Mouse (Mus musculus) forebrain, embryonic 15.5 days (tissue): ENCODE data around the gene St13. TPM values are rescaled to one million over a fixed set of nuclear protein-coding genes. Genes with fewer than 3 reads are reported as not detected.

Experiments
- polyA plus RNA-seq: library from polyadenylated mRNA; unstranded; fragments of >200 nt; fragmentation: Nextera tagmentation; extraction: Ambion mirVana; gene quantifications from 2 replicates; pipeline ENCODE4 v1.2.1, GENCODE M21; 2015

St13 gene
- polyA plus RNA-seq, 1 experiment from 2014 or later, result 207 TPM

Other genes starting within 250 kb of the St13 start
- gene Mrtfa, start 209.3 kb downstream of the St13 start, polyA plus RNA-seq, result 24.1 and 25.1 TPM in 2 replicates
- 1.2 and 1.8 TPM in 2 replicates for gene Mchr1, start 164.6 kb downstream of the St13 start, polyA plus RNA-seq
- gene Slc25a17, start 39.3 kb downstream of the St13 start, polyA plus RNA-seq, result 133 and 139 TPM in 2 replicates
- gene Xpnpep3, start 61 bp upstream of the St13 start, polyA plus RNA-seq, result 8.6 and 10.1 TPM in 2 replicates
- 1.5 and 1.7 TPM in 2 replicates for gene Dnajb7, start 8.2 kb upstream of the St13 start, polyA plus RNA-seq
- gene Rbx1, start 66.2 kb upstream of the St13 start, polyA plus RNA-seq, result 492 and 524 TPM in 2 replicates
- 18.4 and 21.9 TPM in 2 replicates for gene Ep300, start 185.3 kb upstream of the St13 start, polyA plus RNA-seq